Mouse (Mus musculus) forebrain, embryonic 16.5 days (tissue): Measurements from ENCODE around the gene Trim40. TPM values are rescaled to one million over a fixed set of nuclear protein-coding genes. Genes with fewer than 3 reads are reported as not detected.

ENCODE experiments used
- ATAC-seq: fragments of 200-750 bp; cut with Nextera tagmentation; 2 replicates; pipeline ENCODE4 v1.8.0; 2017; ENCODE audit warnings: mild to moderate bottlenecking, moderate library complexity
- H3K27ac ChIP-seq: fragments of 300-500 bp; sonication (generic); 2 replicates; pipeline ENCODE4 v1.5.1; 2014; ENCODE audit warnings: low read length, control low read depth
- H3K27me3 ChIP-seq: fragments of 300-500 bp; sonication (generic); replicated peaks from 2 replicates; pipeline ENCODE4 v1.6.1; 2014; ENCODE audit warnings: low read length; ENCODE audit not compliant: control insufficient read depth, insufficient read depth
- H3K36me3 ChIP-seq: fragments of 300-500 bp; sonication (generic); 2 replicates; pipeline ENCODE4 v1.6.1; 2014; ENCODE audit not compliant: control insufficient read depth, insufficient read depth
- H3K4me1 ChIP-seq: fragments of 300-500 bp; sonication (generic); replicated peaks from 2 replicates; pipeline ENCODE4 v1.6.1; 2014; ENCODE audit warnings: low read length; ENCODE audit not compliant: control insufficient read depth, insufficient read depth
- H3K4me2 ChIP-seq: fragments of 300-500 bp; sonication (generic); 2 replicates; pipeline ENCODE4 v1.6.1; 2014; ENCODE audit warnings: mild to moderate bottlenecking, low read length, control low read depth
- H3K4me3 ChIP-seq: fragments of 300-500 bp; sonication (generic); replicated peaks from 2 replicates; pipeline ENCODE4 v1.5.1; 2014; ENCODE audit warnings: mild to moderate bottlenecking, low read length, control low read depth
- H3K9ac ChIP-seq: fragments of 300-500 bp; sonication (generic); replicated peaks from 2 replicates; pipeline ENCODE4 v1.6.1; 2014; ENCODE audit warnings: low read depth, low read length, control low read depth
- H3K9me3 ChIP-seq: fragments of 300-500 bp; sonication (generic); 2 replicates; pipeline ENCODE4 v1.6.1; 2016; ENCODE audit warnings: low read length; ENCODE audit not compliant: control insufficient read depth
- WGBS: fragments of 180-500 bp; shearing (Covaris S2); extraction: QIAGEN DNeasy Blood & Tissue Kit; methylation state at CpG from one replicate; pipeline ENCODE4 v1.1.7; 2014; 5-methylcytosine and 5-hydroxymethylcytosine counted together
- polyA plus RNA-seq: library from polyadenylated mRNA; unstranded; fragments of >200 nt; fragmentation: Nextera tagmentation; extraction: Ambion mirVana; gene quantifications from 2 replicates; pipeline ENCODE4 v1.2.1, GENCODE M21; 2015

The Trim40 gene
- polyA plus RNA-seq, 1 experiment from 2014 or later = not detected

- H3K27ac ChIP-seq = no peak overlapping the region
- no peaks in the 10 kb centered on the region for H3K36me3 ChIP-seq
- peaks cover 6% of the 10 kb centered on the region for H3K4me1 ChIP-seq
- 77% methylated on average over 25 of the region's 25 CpGs for WGBS
- H3K4me2 ChIP-seq = no peak overlapping the region
- H3K9me3 ChIP-seq = no peaks in the 10 kb centered on the region
- 0 out of 2 replicates have a peak, but pooled peaks cover 5% of the 10 kb centered on the region for H3K27me3 ChIP-seq
- H3K4me3 ChIP-seq = no peak overlapping the region
- no peak overlapping the region for H3K9ac ChIP-seq
- ATAC-seq = no peak
Measured at GRCm38 (mm10) chr17:36869955-36870810, 19.7 kb downstream of the Trim40 start.

- no peak within 1 kb of the TSS for H3K27ac ChIP-seq
- H3K9ac ChIP-seq = no peak within 1 kb of the TSS
- H3K4me2 ChIP-seq = no peak within 1 kb of the TSS
- WGBS = 80% methylated on average over 4 of the region's 4 CpGs
- no peaks in the 10 kb centered on the region for H3K9me3 ChIP-seq
- H3K27me3 ChIP-seq = 0 out of 2 replicates have a peak, but pooled peaks cover 5% of the 10 kb centered on the region
- H3K4me1 ChIP-seq = peaks cover 6% of the 10 kb centered on the region
- H3K36me3 ChIP-seq = no peaks in the 10 kb centered on the region
- H3K4me3 ChIP-seq = no peak within 1 kb of the TSS
- ATAC-seq = no peak
Measured at GRCm38 (mm10) chr17:36869284-36869954, 20.5 kb downstream of the Trim40 start, which contains the start of gene Trim10. Trim10 (plus strand) TSS chr17:36869574.

GRCm38 (mm10) chr17:36868836-36869235, 21.1 kb downstream of the Trim40 start:
- 83% methylated on average over 2 of the region's 2 CpGs for WGBS
- H3K4me2 ChIP-seq = no peak overlapping the region
- H3K9me3 ChIP-seq = no peaks in the 10 kb centered on the region
- no peaks in the 10 kb centered on the region for H3K36me3 ChIP-seq
- ATAC-seq = no peak
- H3K27me3 ChIP-seq = 0 out of 2 replicates have a peak, but pooled peaks cover 5% of the 10 kb centered on the region
- no peak overlapping the region for H3K27ac ChIP-seq
- no peak overlapping the region for H3K9ac ChIP-seq
- H3K4me3 ChIP-seq = no peak overlapping the region
- H3K4me1 ChIP-seq = peaks cover 6% of the 10 kb centered on the region

- Histone ChIP-seq H3K4me1 (peaks cover 6% of the 10 kb centered on the region), H3K9ac (peak within 1 kb of the TSS; percentile 15), H3K27ac (no peak within 1 kb of the TSS), H3K4me2 (peak within 1 kb of the TSS; percentile 43), H3K9me3 (no peaks in the 10 kb centered on the region), H3K27me3 (0 out of 2 replicates have a peak, but pooled peaks cover 5% of the 10 kb centered on the region), H3K36me3 (no peaks in the 10 kb centered on the region), H3K4me3 (peak within 1 kb of the TSS; percentile 23)
- ATAC-seq = 0 out of 2 replicates have a peak, but pooled peaks have one; percentile 33
- WGBS = 16% methylated on average over 29 of the region's 29 CpGs
Measured at GRCm38 (mm10) chr17:36866719-36867527, 23.0 kb downstream of the Trim40 start, which contains the start of gene Trim15. Trim15 (minus strand) TSS chr17:36867210.

- no peak for ATAC-seq
- 75% methylated on average over 2 of the region's 2 CpGs for WGBS
Measured at GRCm38 (mm10) chr17:36861680-36862079, 28.2 kb downstream of the Trim40 start.

GRCm38 (mm10) chr17:36858181-36858580, 31.7 kb downstream of the Trim40 start:
- no peaks in the 10 kb centered on the region for H3K9me3 ChIP-seq
- WGBS = 94% methylated on average over 3 of the region's 3 CpGs
- H3K4me1 ChIP-seq = no peaks in the 10 kb centered on the region
- no peaks in the 10 kb centered on the region for H3K27me3 ChIP-seq
- peaks cover 25% of the 10 kb centered on the region for H3K36me3 ChIP-seq
- no peak overlapping the region for H3K4me2 ChIP-seq
- no peak overlapping the region for H3K9ac ChIP-seq
- ATAC-seq = no peak
- no peak overlapping the region for H3K27ac ChIP-seq
- H3K4me3 ChIP-seq = no peak overlapping the region

More at GRCm38 (mm10) chr17:36861680-36862079, 28.2 kb downstream of the Trim40 start:
- Histone ChIP-seq H3K36me3 (peaks cover 17% of the 10 kb centered on the region; the same call in 1 of the 2 replicates), H3K4me1 (peaks cover 2% of the 10 kb centered on the region; the same call in 1 of the 2 replicates), H3K9me3 (no peaks in the 10 kb centered on the region), H3K27me3 (no peaks in the 10 kb centered on the region), H3K4me3 (no peak overlapping the region), H3K27ac (no peak overlapping the region), H3K9ac (no peak overlapping the region), H3K4me2 (no peak overlapping the region)

GRCm38 (mm10) chr17:36856236-36856635, 33.7 kb downstream of the Trim40 start:
- Histone ChIP-seq H3K9ac (no peak overlapping the region), H3K4me2 (no peak overlapping the region), H3K36me3 (peaks cover 25% of the 10 kb centered on the region), H3K9me3 (no peaks in the 10 kb centered on the region), H3K27ac (no peak overlapping the region), H3K4me1 (no peaks in the 10 kb centered on the region), H3K27me3 (no peaks in the 10 kb centered on the region), H3K4me3 (no peak overlapping the region)
- ATAC-seq = no peak
- 90% methylated on average over 4 of the region's 4 CpGs for WGBS

- Histone ChIP-seq H3K9ac (no peak overlapping the region), H3K4me3 (no peak overlapping the region), H3K9me3 (no peaks in the 10 kb centered on the region), H3K4me1 (no peaks in the 10 kb centered on the region), H3K27ac (no peak overlapping the region), H3K36me3 (peaks cover 25% of the 10 kb centered on the region), H3K4me2 (no peak overlapping the region), H3K27me3 (no peaks in the 10 kb centered on the region)
- no peak for ATAC-seq
- 93% methylated on average over 3 of the region's 3 CpGs for WGBS
Measured at GRCm38 (mm10) chr17:36855484-36855883, 34.4 kb downstream of the Trim40 start.
